Mouse (Mus musculus) embryonic facial prominence, embryonic 13.5 days (tissue): ENCODE results near the gene Ndufs8. TPM values are rescaled to one million over a fixed set of nuclear protein-coding genes. Genes with fewer than 3 reads are reported as not detected.
A peak's percentile ranks its signal among the peaks of the same experiment; 100 is the strongest.

Source experiments
- ATAC-seq: fragments of 200-750 bp; cut with Nextera tagmentation; 2 replicates; pipeline ENCODE4 v1.8.0; 2017; ENCODE audit warnings: low read depth; ENCODE audit not compliant: insufficient number of reproducible peaks, insufficient read depth, low FRiP score, low TSS enrichment
- H3K27ac ChIP-seq: fragments of 300-500 bp; sonication (generic); 2 replicates; pipeline ENCODE4 v1.5.1; 2015; ENCODE audit warnings: moderate library complexity, mild to moderate bottlenecking, inconsistent platforms
- H3K27me3 ChIP-seq: fragments of 300-500 bp; sonication (generic); 2 replicates; pipeline ENCODE4 v1.6.1; 2015; ENCODE audit warnings: mild to moderate bottlenecking, inconsistent platforms
- H3K36me3 ChIP-seq: fragments of 300-500 bp; sonication (generic); 2 replicates; pipeline ENCODE4 v1.6.1; 2015; ENCODE audit warnings: mild to moderate bottlenecking, inconsistent platforms
- H3K4me1 ChIP-seq: fragments of 300-500 bp; sonication (generic); 2 replicates; pipeline ENCODE4 v1.6.1; 2015; ENCODE audit warnings: inconsistent platforms
- H3K4me2 ChIP-seq: fragments of 300-500 bp; sonication (generic); 2 replicates; pipeline ENCODE4 v1.6.1; 2015; ENCODE audit warnings: moderate library complexity, mild to moderate bottlenecking, inconsistent platforms
- H3K4me3 ChIP-seq: fragments of 300-500 bp; sonication (generic); 2 replicates; pipeline ENCODE4 v1.5.1; 2015; ENCODE audit warnings: mild to moderate bottlenecking, inconsistent platforms
- H3K9ac ChIP-seq: fragments of 300-500 bp; sonication (generic); 2 replicates; pipeline ENCODE4 v1.6.1; 2015; ENCODE audit warnings: mild to moderate bottlenecking, inconsistent platforms
- H3K9me3 ChIP-seq: fragments of 300-500 bp; sonication (generic); 2 replicates; pipeline ENCODE4 v1.6.1; 2016; ENCODE audit warnings: inconsistent platforms
- WGBS: fragments of 180-500 bp; shearing (Covaris S2); methylation state at CpG from one replicate; pipeline ENCODE4 v1.1.7; 2015; ENCODE audit warnings: mixed read lengths; 5-methylcytosine and 5-hydroxymethylcytosine counted together
- polyA plus RNA-seq: library from polyadenylated mRNA; unstranded; fragments of >200 nt; fragmentation: Nextera tagmentation; extraction: Ambion mirVana; gene quantifications from 2 replicates; pipeline ENCODE4 v1.2.1, GENCODE M21; 2015

The Ndufs8 gene
- polyA plus RNA-seq, 1 experiment from 2014 or later, result 278 TPM

DNA sequence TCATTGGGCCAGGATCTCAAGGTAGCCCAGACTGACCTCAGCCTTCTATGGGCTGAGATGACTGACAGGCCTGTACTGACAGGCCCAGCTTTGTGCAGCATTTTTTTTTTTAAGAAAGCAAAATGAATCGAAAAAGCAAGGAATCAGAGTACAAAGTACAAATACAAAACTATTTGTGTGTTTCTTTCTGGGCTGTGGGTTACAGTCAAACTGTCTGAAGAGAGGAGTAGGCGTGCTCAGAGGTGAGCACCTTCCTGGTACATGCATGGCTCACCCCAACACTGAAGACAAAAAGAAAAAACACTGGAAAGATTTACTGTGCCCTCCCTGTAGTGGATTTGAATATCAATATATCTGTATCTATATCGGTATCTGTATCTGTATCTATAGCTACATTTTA, 35.2 kb upstream of the Ndufs8 start:
- ATAC-seq, result no peak
- Histone ChIP-seq H3K4me1 (peaks cover 4% of the 10 kb centered on the region; the same call in 1 of the 2 replicates), H3K4me3 (no peak overlapping the region), H3K9ac (no peak overlapping the region), H3K4me2 (no peak overlapping the region), H3K36me3 (no peaks in the 10 kb centered on the region), H3K9me3 (no peaks in the 10 kb centered on the region), H3K27me3 (no peaks in the 10 kb centered on the region), H3K27ac (no peak overlapping the region)
- 74% methylated on average over 3 of the region's 3 CpGs for WGBS

DNA sequence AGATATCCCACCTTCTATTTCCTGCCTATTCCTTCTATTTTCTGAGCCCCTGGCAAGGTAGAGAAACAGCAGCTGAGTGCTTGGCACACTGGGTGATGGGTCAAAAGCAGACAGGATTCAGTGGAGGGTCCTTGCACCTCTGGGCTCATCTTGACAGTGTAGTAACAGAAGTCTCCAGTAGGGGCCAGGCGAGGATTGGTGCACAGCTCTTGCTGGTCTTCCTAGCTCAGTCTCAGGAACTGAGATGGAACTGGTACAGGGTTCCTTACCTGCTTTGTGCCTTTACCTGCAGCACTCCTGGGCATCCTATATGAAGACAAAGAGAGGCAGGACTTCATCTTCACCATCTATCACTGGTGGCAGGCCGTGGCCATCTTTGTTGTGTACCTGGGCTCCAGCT, 34.1 kb upstream of the Ndufs8 start:
- no peaks in the 10 kb centered on the region for H3K27me3 ChIP-seq
- 17% methylated on average over 2 of the region's 2 CpGs for WGBS
- H3K9ac ChIP-seq, result no peak overlapping the region
- H3K4me3 ChIP-seq, result no peak overlapping the region
- H3K9me3 ChIP-seq, result no peaks in the 10 kb centered on the region
- H3K4me1 ChIP-seq, result peaks cover 4% of the 10 kb centered on the region; the same call in 1 of the 2 replicates
- no peak overlapping the region for H3K27ac ChIP-seq
- no peak overlapping the region for H3K4me2 ChIP-seq
- H3K36me3 ChIP-seq, result no peaks in the 10 kb centered on the region
- no peak for ATAC-seq

DNA sequence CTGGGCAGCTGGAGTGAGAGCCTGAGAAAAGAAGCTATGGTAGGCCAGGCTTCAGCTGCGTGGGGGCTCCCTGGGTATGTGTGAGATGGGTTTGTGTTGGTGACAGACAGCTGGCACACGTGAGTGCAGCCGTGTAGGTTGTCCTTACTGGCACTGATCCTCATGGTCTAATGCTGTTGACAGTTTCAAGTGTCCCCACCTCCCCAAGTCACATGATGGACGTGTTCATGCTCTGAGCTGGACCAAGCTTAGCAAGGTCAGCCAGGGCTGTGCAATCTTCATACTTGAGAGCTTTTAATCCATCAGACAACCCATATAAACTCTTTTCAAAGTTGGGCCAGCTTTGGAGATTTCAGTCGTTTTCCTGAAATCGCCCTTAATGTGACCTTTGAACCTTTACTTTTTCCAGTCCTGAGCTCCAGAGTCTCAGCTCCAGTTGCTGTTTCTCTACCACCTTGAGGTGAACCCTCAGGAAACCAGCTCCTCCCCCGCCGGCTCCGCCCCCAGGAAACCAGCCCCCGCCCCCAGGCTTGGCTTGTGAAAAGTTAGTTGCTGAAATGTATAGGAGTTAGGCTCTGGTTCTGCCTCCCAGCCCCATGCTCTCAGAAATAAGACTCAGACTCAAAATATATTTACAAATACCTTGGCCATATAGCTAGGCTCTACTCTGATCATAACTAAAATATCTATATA, 33.4 kb upstream of the Ndufs8 start:
- Histone ChIP-seq H3K27ac (no peak overlapping the region), H3K4me3 (no peak overlapping the region), H3K4me1 (peaks cover 4% of the 10 kb centered on the region; the same call in 1 of the 2 replicates), H3K36me3 (no peaks in the 10 kb centered on the region), H3K9me3 (no peaks in the 10 kb centered on the region), H3K4me2 (no peak overlapping the region), H3K27me3 (no peaks in the 10 kb centered on the region), H3K9ac (no peak overlapping the region)
- 32% methylated on average over 10 of the region's 10 CpGs for WGBS
- no peak for ATAC-seq

DNA sequence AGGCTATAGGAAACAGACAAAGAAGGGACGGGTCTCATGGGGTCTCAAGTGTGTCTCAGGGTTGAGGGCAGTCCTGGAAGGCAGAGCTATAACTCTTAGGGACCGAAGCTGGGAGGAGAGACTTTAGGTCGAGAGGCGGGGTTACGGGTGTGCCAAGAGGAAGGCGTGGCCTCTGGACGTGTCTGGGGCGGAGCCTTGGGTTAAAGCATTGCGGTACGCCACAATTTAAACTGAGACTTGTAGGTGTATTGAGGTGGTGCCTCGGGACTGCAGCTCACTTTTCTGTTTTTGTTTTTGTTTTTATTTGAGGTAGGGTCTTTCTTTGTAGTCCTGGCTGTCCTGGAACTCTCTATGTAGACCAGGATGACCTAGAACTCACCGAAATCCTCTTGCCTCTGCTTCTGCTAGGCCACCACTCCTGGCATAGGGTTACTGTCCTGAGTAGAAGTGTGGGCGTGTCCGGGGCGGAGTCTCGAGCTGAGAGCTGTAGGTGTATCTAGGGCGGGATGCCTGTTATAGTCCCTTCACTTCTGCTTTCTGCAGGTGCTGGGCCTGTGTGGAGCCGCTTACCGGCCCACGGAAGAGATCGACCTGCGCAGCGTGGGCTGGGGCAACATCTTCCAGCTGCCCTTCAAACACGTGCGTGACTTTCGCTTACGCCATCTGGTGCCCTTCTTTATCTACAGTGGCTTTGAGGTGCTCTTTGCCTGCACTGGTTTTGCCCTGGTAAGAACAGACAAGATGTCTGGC, 30.6 kb upstream of the Ndufs8 start:
- no peak overlapping the region for H3K9ac ChIP-seq
- H3K4me2 ChIP-seq, result peak overlapping the region; percentile 33; the same call in 1 of the 2 replicates
- 25% methylated on average over 27 of the region's 27 CpGs for WGBS
- H3K36me3 ChIP-seq, result no peaks in the 10 kb centered on the region
- H3K27ac ChIP-seq, result no peak overlapping the region
- no peak overlapping the region for H3K4me3 ChIP-seq
- peaks cover 4% of the 10 kb centered on the region; the same call in 1 of the 2 replicates for H3K4me1 ChIP-seq
- no peak for ATAC-seq
- no peaks in the 10 kb centered on the region for H3K9me3 ChIP-seq
- H3K27me3 ChIP-seq, result no peaks in the 10 kb centered on the region

DNA sequence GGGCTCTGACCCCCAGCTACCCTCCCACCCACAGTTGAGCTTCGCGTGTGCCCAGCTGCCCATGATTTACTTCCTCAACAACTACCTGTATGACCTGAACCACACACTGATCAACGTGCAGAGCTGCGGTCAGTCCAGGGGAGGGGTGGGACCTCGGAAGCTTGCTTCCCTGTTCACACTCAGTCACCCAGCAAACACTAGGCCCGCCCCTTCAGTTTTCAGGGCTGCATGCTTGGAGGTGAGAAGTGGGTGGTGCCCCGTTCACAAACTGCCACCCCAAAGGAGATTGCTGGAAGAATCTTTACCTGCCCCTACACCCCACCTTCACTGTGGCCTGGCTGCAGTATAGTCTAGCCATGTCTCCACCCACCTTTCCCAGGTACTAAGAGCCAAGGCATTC, 29.7 kb upstream of the Ndufs8 start:
- WGBS, result 81% methylated on average over 7 of the region's 7 CpGs
- Histone ChIP-seq H3K4me1 (peaks cover 4% of the 10 kb centered on the region; the same call in 1 of the 2 replicates), H3K36me3 (no peaks in the 10 kb centered on the region), H3K9ac (no peak overlapping the region), H3K4me3 (no peak overlapping the region), H3K27ac (no peak overlapping the region), H3K9me3 (no peaks in the 10 kb centered on the region), H3K4me2 (no peak overlapping the region), H3K27me3 (no peaks in the 10 kb centered on the region)
- ATAC-seq, result no peak

DNA sequence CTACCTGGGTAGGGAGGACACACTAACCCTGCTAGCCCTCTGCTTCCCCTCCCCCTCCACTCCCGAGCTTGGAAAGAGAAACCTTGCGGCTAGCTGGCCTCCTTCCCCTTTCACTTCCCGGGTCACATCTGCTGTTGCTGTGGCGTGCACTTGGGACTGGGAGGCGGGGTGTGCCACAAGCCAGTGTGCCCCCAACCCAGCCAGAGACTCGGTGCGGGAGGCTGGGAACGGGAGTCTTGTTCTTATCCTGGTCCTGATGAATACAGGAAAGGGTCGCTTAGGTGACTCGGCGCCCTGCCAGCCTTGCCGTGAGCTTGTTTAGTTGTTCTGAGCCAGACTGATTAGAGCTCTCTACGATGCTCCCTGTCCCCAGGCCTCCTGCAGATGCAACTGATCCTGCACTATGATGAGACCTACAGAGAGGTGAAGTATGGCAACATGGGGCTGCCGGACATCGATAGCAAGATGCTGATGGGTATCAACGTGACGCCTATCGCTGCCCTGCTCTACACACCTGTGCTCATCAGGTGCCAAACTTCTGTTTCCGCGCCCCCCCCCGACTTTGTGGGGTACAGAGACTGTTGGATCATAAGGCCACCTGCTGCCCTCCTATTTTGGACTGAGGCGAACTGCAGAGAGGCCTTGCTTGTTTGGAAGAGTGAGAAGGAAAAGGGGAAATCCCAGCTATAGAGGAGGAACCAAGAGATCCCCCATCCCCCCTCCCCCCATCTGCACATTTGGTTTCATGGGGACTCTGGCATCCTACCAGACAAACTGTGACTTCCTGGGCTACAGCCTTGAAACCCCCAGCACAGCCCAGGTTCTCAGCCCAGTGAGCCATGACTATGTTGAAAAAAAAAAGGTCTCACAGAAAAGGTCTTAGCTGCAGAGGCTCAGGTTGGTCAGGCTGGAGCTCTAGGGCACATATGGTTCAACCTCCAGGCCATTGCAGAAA, 23.6 kb upstream of the Ndufs8 start:
- peaks cover 15% of the 10 kb centered on the region for H3K4me1 ChIP-seq
- 6% methylated on average over 22 of the region's 22 CpGs for WGBS
- H3K36me3 ChIP-seq, result no peaks in the 10 kb centered on the region
- H3K9me3 ChIP-seq, result no peaks in the 10 kb centered on the region
- ATAC-seq, result no peak
- peak overlapping the region; percentile 53 for H3K4me3 ChIP-seq
- peak overlapping the region; percentile 72 for H3K9ac ChIP-seq
- H3K27me3 ChIP-seq, result no peaks in the 10 kb centered on the region
- no peak overlapping the region for H3K27ac ChIP-seq
- H3K4me2 ChIP-seq, result peak overlapping the region; percentile 90

DNA sequence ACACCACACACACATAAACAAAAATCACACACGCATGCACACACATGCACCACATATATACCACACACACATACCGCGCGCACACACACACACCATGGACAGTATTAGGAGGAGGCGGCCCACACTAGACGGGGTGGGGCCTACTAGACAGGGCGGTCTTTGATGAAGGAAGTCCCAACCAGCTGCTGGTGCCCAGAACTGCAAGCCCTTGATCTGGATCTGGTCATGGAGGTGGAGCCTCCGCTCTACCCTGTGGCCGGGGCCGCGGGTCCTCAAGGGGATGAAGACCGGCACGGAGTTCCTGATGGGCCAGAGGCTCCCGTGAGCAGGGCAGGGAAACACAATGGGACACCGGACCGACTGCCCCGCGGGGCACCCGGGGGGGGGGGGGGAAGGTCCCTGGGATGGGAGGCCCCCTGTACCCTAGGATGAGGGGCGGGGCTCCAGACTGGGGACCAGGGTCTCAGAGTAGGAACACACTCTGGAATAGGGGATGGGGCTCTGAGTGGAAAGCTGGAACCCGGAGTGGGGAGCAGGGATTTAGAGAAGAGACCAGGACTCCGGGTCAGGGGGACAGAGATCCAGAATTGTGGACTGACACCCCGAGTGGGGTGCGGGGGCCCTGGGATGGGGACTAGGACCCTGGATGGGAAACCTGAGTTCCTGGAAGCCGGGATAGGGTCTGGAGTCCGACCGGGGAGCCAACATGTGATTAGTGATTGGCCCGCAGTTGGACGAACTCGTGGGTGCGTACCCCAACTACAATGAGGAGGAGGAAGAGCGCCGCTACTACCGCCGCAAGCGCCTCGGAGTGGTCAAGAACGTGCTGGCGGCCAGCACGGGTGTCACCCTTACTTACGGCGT, 22.7 kb upstream of the Ndufs8 start, which contains the start of gene Unc93b1:
TSS of gene Unc93b1 (plus strand) at position 155 of the 864 bp plus-strand sequence.
- peak; percentile 78 for ATAC-seq
- no peaks in the 10 kb centered on the region for H3K36me3 ChIP-seq
- WGBS, result 5% methylated on average over 42 of the region's 42 CpGs
- peak within 1 kb of the TSS; percentile 53 for H3K4me3 ChIP-seq
- peak within 1 kb of the TSS; percentile 90 for H3K4me2 ChIP-seq
- 0 out of 2 replicates have a peak within 1 kb of the TSS, but pooled peaks have one; percentile 13 for H3K27ac ChIP-seq
- H3K9ac ChIP-seq, result peak within 1 kb of the TSS; percentile 72
- peaks cover 23% of the 10 kb centered on the region for H3K4me1 ChIP-seq
- no peaks in the 10 kb centered on the region for H3K27me3 ChIP-seq
- no peaks in the 10 kb centered on the region for H3K9me3 ChIP-seq

DNA sequence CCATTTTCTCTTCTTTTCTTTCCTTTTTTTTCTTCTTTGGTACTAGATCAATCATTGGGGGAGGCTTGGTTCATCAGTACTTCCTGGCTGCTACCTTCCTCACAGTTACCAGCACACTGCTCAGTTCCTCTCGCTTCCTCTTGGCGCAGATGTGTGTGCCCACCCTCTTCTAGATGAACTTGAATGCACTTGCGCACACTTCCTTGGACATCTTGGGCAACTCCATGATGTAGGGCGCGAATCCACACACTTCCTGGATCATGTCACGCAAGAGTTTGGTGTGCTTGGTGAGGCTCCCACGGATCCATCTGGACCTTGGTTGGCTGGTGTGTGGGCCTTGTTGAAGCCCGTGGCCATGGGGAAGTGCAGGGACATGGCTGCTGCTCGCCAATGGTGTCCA, 19.1 kb upstream of the Ndufs8 start:
- Histone ChIP-seq H3K4me2 (no peak overlapping the region), H3K9ac (no peak overlapping the region), H3K27me3 (no peaks in the 10 kb centered on the region), H3K9me3 (no peaks in the 10 kb centered on the region), H3K4me3 (no peak overlapping the region), H3K27ac (no peak overlapping the region), H3K36me3 (no peaks in the 10 kb centered on the region), H3K4me1 (peaks cover 42% of the 10 kb centered on the region)
- 90% methylated on average over 9 of the region's 9 CpGs for WGBS
- ATAC-seq, result no peak

DNA sequence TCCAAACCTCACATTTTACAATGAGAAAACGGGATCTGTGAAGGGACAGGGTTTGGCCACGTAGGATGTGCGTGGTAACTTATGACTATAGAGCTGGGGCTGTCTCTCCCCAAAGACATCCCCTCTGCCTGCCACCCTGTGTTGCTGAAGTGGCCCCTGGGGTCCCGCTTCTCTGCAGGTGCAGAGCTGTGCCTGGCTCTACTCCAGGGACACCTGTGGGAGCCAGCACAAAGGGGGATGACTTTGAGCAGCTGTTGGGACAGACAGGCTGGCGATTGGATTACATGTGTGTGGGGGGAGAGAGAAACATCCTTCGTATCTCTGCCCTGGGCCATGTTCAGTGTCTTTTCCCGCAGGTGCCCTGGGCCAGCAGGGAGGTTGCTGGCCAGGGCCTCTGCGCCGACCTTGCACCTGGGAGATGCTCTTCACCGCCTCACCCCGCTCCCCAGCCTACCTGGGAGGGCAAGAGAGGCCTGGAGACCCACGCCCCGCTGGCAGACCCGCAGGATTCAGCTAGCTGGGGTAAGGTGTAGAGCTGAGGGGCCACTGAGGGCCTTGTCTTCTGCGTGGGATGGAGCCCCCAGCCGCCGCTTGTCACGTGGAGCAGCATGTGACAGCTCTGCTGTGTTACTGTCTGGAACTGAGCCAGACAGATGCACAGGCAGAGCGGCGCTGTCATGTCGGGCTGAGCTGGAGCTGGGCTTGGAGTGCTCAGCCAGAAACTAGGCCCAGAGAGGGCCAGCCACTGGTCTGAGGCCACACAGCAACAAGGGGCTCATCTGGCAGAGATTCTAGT, 17.9 kb upstream of the Ndufs8 start:
- Histone ChIP-seq H3K36me3 (no peaks in the 10 kb centered on the region), H3K4me3 (no peak overlapping the region), H3K9ac (0 out of 2 replicates have a peak overlapping the region, but pooled peaks have one; percentile 52), H3K27me3 (no peaks in the 10 kb centered on the region), H3K9me3 (no peaks in the 10 kb centered on the region), H3K4me2 (no peak overlapping the region), H3K27ac (peak overlapping the region; percentile 86), H3K4me1 (peaks cover 45% of the 10 kb centered on the region)
- no peak for ATAC-seq
- WGBS, result 69% methylated on average over 21 of the region's 21 CpGs
